Mouse (Mus musculus) midbrain, postnatal 0 days (tissue): Measurements from ENCODE around the gene Golgb1. TPM values are rescaled to one million over a fixed set of nuclear protein-coding genes. Genes with fewer than 3 reads are reported as not detected.

Experiments
- ATAC-seq: fragments of 200-750 bp; cut with Nextera tagmentation; 2 replicates; pipeline ENCODE4 v1.8.0; 2017; ENCODE audit warnings: moderate number of reproducible peaks, mild to moderate bottlenecking, moderate TSS enrichment, moderate library complexity; ENCODE audit not compliant: low FRiP score
- DNase-seq: peaks from one replicate; pipeline ENCODE4 v3.0.0-alpha.2; 2015; ENCODE audit warnings: low spot score
- H3K27ac ChIP-seq: fragments of 300-500 bp; sonication (generic); 2 replicates; pipeline ENCODE4 v1.5.1; 2014; ENCODE audit warnings: low read depth, mild to moderate bottlenecking, low read length, mixed read lengths
- H3K27me3 ChIP-seq: fragments of 300-500 bp; sonication (generic); 2 replicates; pipeline ENCODE4 v1.6.1; 2014; ENCODE audit warnings: low read length, control low read depth, mixed read lengths; ENCODE audit not compliant: insufficient read depth
- H3K36me3 ChIP-seq: fragments of 300-500 bp; sonication (generic); 2 replicates; pipeline ENCODE4 v1.6.1; 2014; ENCODE audit warnings: low read length, control low read depth, mixed read lengths; ENCODE audit not compliant: insufficient read depth
- H3K4me1 ChIP-seq: fragments of 300-500 bp; sonication (generic); 2 replicates; pipeline ENCODE4 v1.6.1; 2014; ENCODE audit warnings: mild to moderate bottlenecking, control low read depth, antibody characterized with exemption, low read length, mixed read lengths; ENCODE audit not compliant: insufficient read depth
- H3K4me2 ChIP-seq: fragments of 300-500 bp; sonication (generic); 2 replicates; pipeline ENCODE4 v1.6.1; 2014; ENCODE audit warnings: low read depth, mild to moderate bottlenecking, low read length, mixed read lengths; ENCODE audit not compliant: poor library complexity, severe bottlenecking
- H3K4me3 ChIP-seq: fragments of 300-500 bp; sonication (generic); 2 replicates; pipeline ENCODE4 v1.5.1; 2014; ENCODE audit warnings: low read depth, mild to moderate bottlenecking, low read length, moderate library complexity
- H3K9ac ChIP-seq: fragments of 300-500 bp; sonication (generic); replicated peaks from 2 replicates; pipeline ENCODE4 v1.6.1; 2014; ENCODE audit warnings: mild to moderate bottlenecking, low read length, moderate library complexity, mixed read lengths; ENCODE audit not compliant: poor library complexity, severe bottlenecking
- H3K9me3 ChIP-seq: fragments of 300-500 bp; sonication (generic); 2 replicates; pipeline ENCODE4 v1.6.1; 2016; ENCODE audit warnings: low read length, control low read depth
- CTCF ChIP-seq: IDR thresholded peaks from 2 replicates; pipeline ENCODE4 v1.5.1; 2016; ENCODE audit warnings: antibody characterized with exemption, mild to moderate bottlenecking
- WGBS: fragments of 180-500 bp; shearing (Covaris S2); extraction: QIAGEN DNeasy Blood & Tissue Kit; methylation state at CpG from one replicate; pipeline ENCODE4 v1.1.7; 2014; 5-methylcytosine and 5-hydroxymethylcytosine counted together
- polyA plus RNA-seq: library from polyadenylated mRNA; unstranded; fragments of >200 nt; fragmentation: Nextera tagmentation; extraction: Ambion mirVana; gene quantifications from 2 replicates; pipeline ENCODE4 v1.2.1, GENCODE M21; 2015
- total RNA-seq: library from RNA; depleted of rRNA; stranded (reverse); fragments of >200 nt; gene quantifications from 2 replicates; pipeline ENCODE4 v1.2.3, GENCODE M21; 2014

Gene Golgb1
- total and polyA plus RNA-seq, 2 experiments from 2014 or later: 41.3 to 101 TPM

- no peak for ATAC-seq
- 82% methylated on average over 3 of the region's 3 CpGs for WGBS
Observed at GRCm38 (mm10) chr16:36920410-36920809, 45.5 kb downstream of the Golgb1 start.

GRCm38 (mm10) chr16:36921067-36921613 is 46.2 kb downstream of the Golgb1 start:
- no peak for TF ChIP-seq CTCF
- WGBS: 92% methylated on average over 8 of the region's 8 CpGs
- DNase-seq (no peak), ATAC-seq (no peak)
- Histone ChIP-seq H3K9me3 (no peaks in the 10 kb centered on the region), H3K27ac (no peak overlapping the region), H3K27me3 (no peaks in the 10 kb centered on the region), H3K4me2 (no peak overlapping the region), H3K36me3 (peaks cover 47% of the 10 kb centered on the region), H3K4me3 (no peak overlapping the region), H3K4me1 (no peaks in the 10 kb centered on the region), H3K9ac (no peak overlapping the region)

More at GRCm38 (mm10) chr16:36920410-36920809, 45.5 kb downstream of the Golgb1 start:
- Histone ChIP-seq H3K9me3 (no peaks in the 10 kb centered on the region), H3K4me1 (no peaks in the 10 kb centered on the region), H3K4me3 (no peak overlapping the region), H3K27ac (no peak overlapping the region), H3K9ac (no peak overlapping the region), H3K27me3 (no peaks in the 10 kb centered on the region), H3K36me3 (peaks cover 44% of the 10 kb centered on the region), H3K4me2 (no peak overlapping the region)
- no peak for DNase-seq
- TF ChIP-seq CTCF: no peak

- ATAC-seq: no peak
- H3K9ac ChIP-seq: no peak overlapping the region
- no peaks in the 10 kb centered on the region for H3K4me1 ChIP-seq
- H3K27me3 ChIP-seq: no peaks in the 10 kb centered on the region
- H3K36me3 ChIP-seq: peaks cover 55% of the 10 kb centered on the region
- H3K4me2 ChIP-seq: no peak overlapping the region
- 89% methylated on average over 6 of the region's 6 CpGs for WGBS
- no peak overlapping the region for H3K4me3 ChIP-seq
- no peaks in the 10 kb centered on the region for H3K9me3 ChIP-seq
- no peak for TF ChIP-seq CTCF
- no peak overlapping the region for H3K27ac ChIP-seq
- DNase-seq: no peak
Observed at GRCm38 (mm10) chr16:36921980-36922379, 47.0 kb downstream of the Golgb1 start.

GRCm38 (mm10) chr16:36924312-36924711 is 49.4 kb downstream of the Golgb1 start:
- Histone ChIP-seq H3K27me3 (no peaks in the 10 kb centered on the region), H3K4me2 (no peak overlapping the region), H3K4me3 (no peak overlapping the region), H3K9ac (no peak overlapping the region), H3K27ac (no peak overlapping the region), H3K4me1 (no peaks in the 10 kb centered on the region), H3K36me3 (peaks cover 61% of the 10 kb centered on the region), H3K9me3 (no peaks in the 10 kb centered on the region)
- DNase-seq (no peak), ATAC-seq (no peak)
- 97% methylated on average over 8 of the region's 8 CpGs for WGBS
- TF ChIP-seq CTCF: no peak

- Histone ChIP-seq H3K27ac (no peak overlapping the region), H3K27me3 (no peaks in the 10 kb centered on the region), H3K9me3 (no peaks in the 10 kb centered on the region), H3K9ac (no peak overlapping the region), H3K36me3 (peaks cover 61% of the 10 kb centered on the region), H3K4me3 (no peak overlapping the region), H3K4me1 (no peaks in the 10 kb centered on the region), H3K4me2 (no peak overlapping the region)
- 92% methylated on average over 6 of the region's 6 CpGs for WGBS
- no peak for TF ChIP-seq CTCF
- DNase-seq: no peak
- ATAC-seq: no peak
Observed at GRCm38 (mm10) chr16:36925351-36925750, 50.4 kb downstream of the Golgb1 start.

GRCm38 (mm10) chr16:36925797-36926196 is 50.9 kb downstream of the Golgb1 start:
- H3K9me3 ChIP-seq: no peaks in the 10 kb centered on the region
- H3K27me3 ChIP-seq: no peaks in the 10 kb centered on the region
- no peak for ATAC-seq
- no peak overlapping the region for H3K9ac ChIP-seq
- no peak overlapping the region for H3K4me2 ChIP-seq
- no peak overlapping the region for H3K4me3 ChIP-seq
- no peaks in the 10 kb centered on the region for H3K4me1 ChIP-seq
- DNase-seq: no peak
- H3K27ac ChIP-seq: no peak overlapping the region
- no peak for TF ChIP-seq CTCF
- WGBS: 82% methylated on average over 6 of the region's 6 CpGs
- peaks cover 65% of the 10 kb centered on the region for H3K36me3 ChIP-seq
